Mouse (Mus musculus) heart, postnatal 36 days (tissue): Measurements from ENCODE around the gene Nat8f1. TPM values are rescaled to one million over a fixed set of nuclear protein-coding genes. Genes with fewer than 3 reads are reported as not detected.

Experiments
- total RNA-seq, 2 experiments: library from RNA; stranded (reverse); gene quantifications; 2 replicates each; pipeline ENCODE4 v1.2.3; 2021

Nat8f1 gene
- total RNA-seq, 2 experiments from 2014 or later, result 2.9 to 3.1 TPM

Other genes with a start within 250 kb of the Nat8f1 start
- not detected for gene Nat8f7, start 202.5 kb downstream of the Nat8f1 start, total RNA-seq
- gene Nat8f3, start 149.9 kb downstream of the Nat8f1 start, total RNA-seq, result under 1 TPM in 1 of 2 experiments, not detected in 1; 0.35 TPM
- gene Nat8f6, start 94.7 kb downstream of the Nat8f1 start, total RNA-seq, result not detected
- gene Nat8f5, start 94.7 kb downstream of the Nat8f1 start, total RNA-seq, result not detected
- gene Nat8, start 83.6 kb downstream of the Nat8f1 start, total RNA-seq, result not detected
- gene Nat8f2, start 46.5 kb downstream of the Nat8f1 start, total RNA-seq, result not detected
- gene Nat8f4, start 10.8 kb downstream of the Nat8f1 start, total RNA-seq, result under 1 TPM; 0.61 to 0.95 TPM
- 10 to 100 TPM; 10.9 to 13.2 TPM for gene Tprkb, start 3.8 kb downstream of the Nat8f1 start, total RNA-seq
- 10 to 100 TPM; 41.3 to 44.8 TPM for gene Dusp11, start 46.0 kb upstream of the Nat8f1 start, total RNA-seq
- not detected for gene Figla, start 100.5 kb upstream of the Nat8f1 start, total RNA-seq
- gene Add2, start 113.0 kb upstream of the Nat8f1 start, total RNA-seq, result under 1 TPM; 0.16 to 0.64 TPM